Mouse (Mus musculus): ENCODE results near the gene Clybl. TPM values are rescaled to one million over a fixed set of nuclear protein-coding genes. Genes with fewer than 3 reads are reported as not detected.
A peak's percentile ranks its signal among the peaks of the same experiment; 100 is the strongest.

Gene Clybl
- polyA plus RNA-seq, 1 experiment from 2014 or later, result 26.2 TPM

DNA sequence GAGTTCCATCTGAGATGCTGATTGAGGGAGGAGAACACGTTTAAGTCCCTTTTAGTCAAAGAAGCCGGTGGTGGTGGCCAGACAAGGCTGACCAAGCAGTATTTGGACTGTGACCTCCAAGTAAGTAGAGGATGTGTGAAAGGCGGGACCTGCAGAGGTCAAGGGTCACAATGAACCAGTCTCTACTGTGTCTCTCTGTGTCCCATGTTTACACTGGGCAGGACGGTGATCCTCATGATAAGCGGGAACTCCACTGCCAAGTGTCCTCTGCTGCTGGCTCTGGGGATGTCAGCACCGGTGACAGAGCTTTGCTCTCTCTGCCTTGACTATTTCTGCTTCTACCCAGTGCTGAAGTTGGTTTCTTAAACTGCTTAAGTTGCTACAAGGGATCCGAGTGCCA is 10.5 kb upstream of the Clybl start:
- H3K4me1 ChIP-seq (replicated peaks), result no peaks in the 10 kb centered on the region
- 57% methylated on average over 7 of the region's 7 CpGs for WGBS (ENCODE audit: insufficient replicate concordance)
- no peak overlapping the region for H3K27ac ChIP-seq
- peak; percentile 62 for ATAC-seq (ENCODE audit: low read depth)
- no peaks in the 10 kb centered on the region for H3K9me3 ChIP-seq (replicated peaks)
- no peaks in the 10 kb centered on the region for H3K36me3 ChIP-seq
- no peaks in the 10 kb centered on the region for H3K27me3 ChIP-seq
- H3K9ac ChIP-seq, result no peak overlapping the region
- no peak for DNase-seq
- H3K4me3 ChIP-seq (replicated peaks), result no peak overlapping the region
- H3K4me2 ChIP-seq, result peak overlapping the region; percentile 18; the same call in 1 of the 2 replicates

DNA sequence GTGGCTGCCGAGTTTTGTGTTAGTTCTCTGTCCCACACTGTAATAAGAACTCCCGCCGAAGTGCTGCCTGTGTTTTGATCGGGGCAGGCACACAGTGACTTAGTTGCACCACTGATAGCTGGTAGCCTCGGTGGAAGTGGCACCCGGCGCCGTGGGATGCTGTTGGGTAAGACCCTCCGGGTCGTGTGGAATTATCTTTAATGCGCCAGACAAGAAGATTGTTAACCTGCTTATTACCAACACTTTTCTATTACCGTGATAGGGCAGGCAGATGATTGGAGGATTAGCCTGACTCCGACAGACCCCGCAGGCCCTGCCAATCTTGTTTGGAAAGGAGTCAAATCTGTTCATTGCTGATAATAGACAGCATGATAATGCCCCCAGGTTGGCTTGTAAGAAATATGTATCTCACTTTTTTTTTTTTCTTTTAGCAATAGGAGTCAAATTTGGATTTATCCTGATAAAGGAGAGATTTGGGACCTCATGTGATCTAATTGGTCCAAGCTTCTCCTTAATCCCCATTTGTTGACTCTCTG is 5.2 kb upstream of the Clybl start:
- no peak overlapping the region for H3K27ac ChIP-seq
- H3K9me3 ChIP-seq (replicated peaks), result no peaks in the 10 kb centered on the region
- no peak overlapping the region for H3K4me2 ChIP-seq
- no peak for ATAC-seq (ENCODE audit: low read depth)
- no peaks in the 10 kb centered on the region for H3K36me3 ChIP-seq
- H3K4me1 ChIP-seq (replicated peaks), result peaks cover 17% of the 10 kb centered on the region
- H3K9ac ChIP-seq, result no peak overlapping the region
- H3K4me3 ChIP-seq (replicated peaks), result no peak overlapping the region
- no peak for DNase-seq
- no peaks in the 10 kb centered on the region for H3K27me3 ChIP-seq
- WGBS (ENCODE audit: insufficient replicate concordance), result 54% methylated on average over 14 of the region's 14 CpGs

DNA sequence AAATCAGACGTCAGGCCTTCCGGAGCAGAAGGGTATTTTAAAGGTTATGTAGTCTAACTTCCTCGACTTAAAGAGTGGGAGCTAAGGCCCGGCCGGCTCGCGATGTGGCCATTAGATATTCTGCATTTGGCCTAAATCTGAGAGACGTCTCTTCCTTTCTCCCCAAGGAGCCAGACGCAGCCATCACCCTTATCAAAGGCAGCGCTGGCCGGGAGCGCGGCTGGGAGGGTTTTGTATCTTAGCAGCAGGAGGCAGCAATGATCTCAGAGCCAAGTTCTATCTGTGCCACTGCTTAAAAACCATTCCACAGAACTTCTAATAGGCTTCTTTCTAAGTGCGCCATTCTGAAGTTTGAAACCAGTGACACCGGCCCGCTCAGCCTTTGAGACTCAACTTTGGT is 2.2 kb upstream of the Clybl start:
- no peaks in the 10 kb centered on the region for H3K36me3 ChIP-seq
- H3K27ac ChIP-seq, result no peak overlapping the region
- no peaks in the 10 kb centered on the region for H3K27me3 ChIP-seq
- 46% methylated on average over 16 of the region's 16 CpGs for WGBS (ENCODE audit: insufficient replicate concordance)
- ATAC-seq (ENCODE audit: low read depth) (no peak), DNase-seq (no peak)
- peaks cover 42% of the 10 kb centered on the region for H3K4me1 ChIP-seq (replicated peaks)
- no peaks in the 10 kb centered on the region for H3K9me3 ChIP-seq (replicated peaks)
- no peak overlapping the region for H3K4me2 ChIP-seq
- H3K9ac ChIP-seq, result no peak overlapping the region
- no peak overlapping the region for H3K4me3 ChIP-seq (replicated peaks)

DNA sequence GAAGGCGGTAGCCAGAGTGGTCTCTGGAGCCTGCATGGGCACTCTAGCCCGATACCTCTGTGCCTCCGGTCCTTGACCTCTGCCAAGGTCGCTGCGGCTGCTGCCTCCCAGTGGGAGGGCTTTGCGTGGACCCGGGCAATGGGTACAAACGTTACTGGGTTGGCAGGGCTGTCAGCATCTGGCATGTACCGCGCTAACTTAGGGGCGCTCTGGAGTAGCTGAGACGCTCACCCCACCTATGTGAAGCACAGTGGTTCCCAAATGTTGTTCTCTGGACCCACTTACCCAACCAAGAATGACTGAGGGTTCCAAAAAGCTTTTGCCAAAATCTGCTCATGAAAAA is 282 bp downstream of the Clybl start:
- H3K27me3 ChIP-seq, result no peaks in the 10 kb centered on the region
- H3K9me3 ChIP-seq (replicated peaks), result no peaks in the 10 kb centered on the region
- peak overlapping the region; percentile 86 for H3K27ac ChIP-seq
- peak overlapping the region; percentile 84 for H3K9ac ChIP-seq
- under 1% methylated on average over 12 of the region's 12 CpGs for WGBS (ENCODE audit: insufficient replicate concordance)
- no peak for DNase-seq
- peaks cover 54% of the 10 kb centered on the region for H3K4me1 ChIP-seq (replicated peaks)
- peak overlapping the region; percentile 88 for H3K4me3 ChIP-seq (replicated peaks)
- no peaks in the 10 kb centered on the region for H3K36me3 ChIP-seq
- peak; percentile 75 for ATAC-seq (ENCODE audit: low read depth)
- peak overlapping the region; percentile 88 for H3K4me2 ChIP-seq

DNA sequence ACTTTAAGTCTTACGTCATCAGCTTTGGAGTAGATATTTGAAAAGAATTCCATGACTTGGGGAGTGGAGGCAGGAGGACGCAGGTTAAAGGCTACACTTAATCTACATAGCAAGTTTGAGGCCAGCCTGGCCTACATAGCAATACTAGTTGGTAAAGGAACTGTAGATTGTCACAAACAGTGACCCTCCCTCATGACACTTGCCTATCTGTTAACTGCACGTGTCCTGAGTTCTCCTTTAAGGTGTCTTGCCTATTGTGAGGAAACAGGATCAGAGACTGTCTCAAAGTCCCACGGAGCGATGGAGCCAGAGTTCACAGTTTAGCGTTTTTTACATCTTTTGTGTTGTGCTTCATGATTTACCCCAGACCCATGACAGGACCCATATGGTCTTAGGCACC is 716 bp downstream of the Clybl start:
- no peaks in the 10 kb centered on the region for H3K9me3 ChIP-seq (replicated peaks)
- peaks cover 54% of the 10 kb centered on the region for H3K4me1 ChIP-seq (replicated peaks)
- no peaks in the 10 kb centered on the region for H3K36me3 ChIP-seq
- H3K9ac ChIP-seq, result peak overlapping the region; percentile 84
- WGBS (ENCODE audit: insufficient replicate concordance), result 40% methylated on average over 6 of the region's 6 CpGs
- H3K4me2 ChIP-seq, result peak overlapping the region; percentile 88
- DNase-seq (peak; percentile 16), ATAC-seq (ENCODE audit: low read depth) (no peak)
- no peaks in the 10 kb centered on the region for H3K27me3 ChIP-seq
- peak overlapping the region; percentile 86 for H3K27ac ChIP-seq
- peak overlapping the region; percentile 88 for H3K4me3 ChIP-seq (replicated peaks)

DNA sequence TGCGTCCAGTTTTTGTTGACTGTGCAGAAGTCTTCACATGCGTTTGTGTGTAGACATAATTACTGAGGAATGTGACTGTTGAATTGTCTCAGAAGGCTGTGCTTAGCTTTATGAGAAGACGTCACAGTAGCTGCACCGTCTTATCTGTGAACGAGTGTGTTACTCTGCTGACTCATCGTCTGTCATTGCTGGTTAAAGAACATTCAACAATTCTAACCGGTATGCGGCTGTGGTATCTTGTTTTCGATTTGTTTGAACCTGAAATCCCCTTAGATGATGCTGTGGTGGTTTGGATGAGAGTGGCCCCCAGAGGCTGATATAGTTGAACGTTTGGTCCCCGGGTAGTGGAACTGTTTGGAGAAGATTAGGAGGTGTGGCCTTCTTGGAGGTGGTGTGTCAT is 2.5 kb downstream of the Clybl start:
- Histone ChIP-seq H3K27me3 (no peaks in the 10 kb centered on the region), H3K9me3 (replicated peaks) (no peaks in the 10 kb centered on the region), H3K27ac (peak overlapping the region; percentile 86), H3K36me3 (no peaks in the 10 kb centered on the region), H3K9ac (peak overlapping the region; percentile 10; the same call in 1 of the 2 replicates), H3K4me3 (replicated peaks) (peak overlapping the region; percentile 15), H3K4me2 (peak overlapping the region; percentile 88), H3K4me1 (replicated peaks) (peaks cover 54% of the 10 kb centered on the region)
- DNase-seq (peak; percentile 61), ATAC-seq (ENCODE audit: low read depth) (no peak)
- WGBS (ENCODE audit: insufficient replicate concordance), result 25% methylated on average over 11 of the region's 11 CpGs

DNA sequence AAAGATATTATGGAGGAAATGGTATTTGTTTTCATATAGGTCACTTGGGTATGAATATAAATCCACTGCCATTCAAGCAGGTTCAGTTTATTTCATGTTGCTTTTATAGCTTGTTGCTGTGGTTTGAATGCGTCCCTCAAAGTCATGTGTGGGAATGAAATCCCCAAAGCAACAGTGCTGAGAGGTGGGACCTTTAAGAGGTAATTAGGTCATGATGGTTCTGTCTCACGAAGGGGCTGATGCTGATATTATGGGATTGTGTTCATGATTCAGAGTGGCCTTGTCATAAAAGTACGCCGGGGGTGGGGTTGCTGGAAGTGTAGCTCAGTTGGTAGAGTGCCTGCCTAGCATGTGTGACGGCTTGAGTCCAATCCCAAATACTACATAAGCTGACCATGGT is 6.7 kb downstream of the Clybl start:
- ATAC-seq (ENCODE audit: low read depth) (no peak), DNase-seq (no peak)
- no peaks in the 10 kb centered on the region for H3K9me3 ChIP-seq (replicated peaks)

DNA sequence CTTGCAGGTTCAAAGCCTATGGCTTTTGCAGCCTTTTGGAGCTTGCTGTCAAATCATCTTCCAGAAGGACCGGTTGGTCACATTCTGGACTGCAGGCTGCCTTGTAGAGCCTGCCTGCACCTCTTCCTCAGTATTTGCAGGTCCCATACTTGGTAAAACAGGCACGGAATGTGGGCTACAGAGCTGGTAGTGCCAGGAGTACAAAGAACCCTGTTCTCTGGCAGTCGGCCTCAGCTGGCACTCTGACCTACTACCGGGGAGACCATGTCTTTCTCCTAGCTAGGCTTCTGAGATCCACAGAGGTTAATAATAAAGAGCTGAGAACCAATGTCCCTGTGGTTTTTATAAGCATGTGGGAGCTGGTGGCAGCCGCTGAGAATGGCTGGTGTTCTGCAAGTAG is 8.4 kb downstream of the Clybl start:
- Histone ChIP-seq H3K9ac (no peak overlapping the region), H3K4me3 (replicated peaks) (no peak overlapping the region), H3K36me3 (no peaks in the 10 kb centered on the region), H3K9me3 (replicated peaks) (no peaks in the 10 kb centered on the region), H3K4me1 (replicated peaks) (peaks cover 5% of the 10 kb centered on the region), H3K27ac (no peak overlapping the region), H3K27me3 (no peaks in the 10 kb centered on the region), H3K4me2 (no peak overlapping the region)
- no peak for DNase-seq
- WGBS (ENCODE audit: insufficient replicate concordance), result 72% methylated on average over 5 of the region's 5 CpGs
- no peak for ATAC-seq (ENCODE audit: low read depth)

More for the DNA sequence above, 6.7 kb downstream of the Clybl start:
- H3K27me3 ChIP-seq, result no peaks in the 10 kb centered on the region
- peaks cover 22% of the 10 kb centered on the region for H3K4me1 ChIP-seq (replicated peaks)
- H3K4me3 ChIP-seq (replicated peaks), result no peak overlapping the region
- no peak overlapping the region for H3K4me2 ChIP-seq
- no peak overlapping the region for H3K9ac ChIP-seq
- WGBS (ENCODE audit: insufficient replicate concordance), result 88% methylated on average over 5 of the region's 5 CpGs
- no peaks in the 10 kb centered on the region for H3K36me3 ChIP-seq
- H3K27ac ChIP-seq, result no peak overlapping the region

DNA sequence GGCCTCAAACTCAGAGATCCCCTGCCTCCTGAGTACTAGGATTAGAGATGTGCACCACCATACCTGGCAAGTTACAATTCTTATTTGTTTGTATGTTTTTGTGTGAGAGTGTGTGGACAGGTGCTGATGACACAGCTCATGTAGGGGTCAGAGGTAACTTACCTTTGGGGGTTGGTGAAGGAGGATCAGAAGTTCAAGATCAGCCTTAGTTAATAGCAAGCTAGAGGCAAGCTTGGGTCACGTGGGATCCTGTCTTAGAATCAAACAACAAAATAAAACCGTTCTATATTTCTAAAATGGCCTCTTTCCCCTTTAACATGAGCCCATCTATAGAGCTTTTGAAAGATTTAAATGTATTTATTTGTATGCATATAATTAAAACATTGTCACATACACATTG is 9.0 kb downstream of the Clybl start:
- Histone ChIP-seq H3K9me3 (replicated peaks) (no peaks in the 10 kb centered on the region), H3K27ac (no peak overlapping the region), H3K27me3 (no peaks in the 10 kb centered on the region), H3K4me1 (replicated peaks) (no peaks in the 10 kb centered on the region), H3K4me2 (no peak overlapping the region), H3K4me3 (replicated peaks) (no peak overlapping the region), H3K9ac (no peak overlapping the region), H3K36me3 (no peaks in the 10 kb centered on the region)
- no peak for DNase-seq
- 12% methylated on average over 2 of the region's 2 CpGs for WGBS (ENCODE audit: insufficient replicate concordance)
- ATAC-seq (ENCODE audit: low read depth), result no peak

DNA sequence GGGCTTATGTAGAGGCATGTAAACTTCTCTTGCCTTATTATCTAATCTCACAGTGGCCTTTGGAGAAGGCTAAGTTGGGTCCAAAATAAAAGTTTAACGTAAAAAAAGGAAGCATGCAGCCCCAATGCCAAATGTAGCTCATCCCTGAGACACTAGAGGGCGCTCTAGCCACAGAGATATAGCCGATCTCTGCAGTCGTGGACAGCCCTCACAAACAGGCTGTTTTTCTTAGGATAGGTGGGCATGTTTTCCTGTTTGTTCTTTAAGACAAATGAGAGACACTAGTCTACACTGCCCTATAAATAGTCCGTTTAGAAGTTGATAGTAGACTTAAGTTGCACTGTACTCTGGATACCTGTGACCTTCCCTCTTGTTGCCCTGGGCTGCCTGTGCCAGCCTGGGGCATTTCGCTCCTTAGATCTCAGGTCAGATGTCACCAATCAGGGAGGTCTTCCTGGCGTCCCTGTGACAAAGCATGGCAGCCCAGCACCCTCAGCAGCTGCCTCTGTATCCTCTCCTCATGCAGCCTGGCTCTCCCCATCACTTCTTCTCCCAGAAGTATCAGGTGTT is 9.5 kb downstream of the Clybl start:
- H3K4me2 ChIP-seq, result no peak overlapping the region
- H3K4me3 ChIP-seq (replicated peaks), result no peak overlapping the region
- no peaks in the 10 kb centered on the region for H3K4me1 ChIP-seq (replicated peaks)
- DNase-seq, result peak; percentile 35
- ATAC-seq (ENCODE audit: low read depth), result peak; percentile 46; the same call in 1 of the 2 replicates
- H3K9ac ChIP-seq, result no peak overlapping the region
- no peaks in the 10 kb centered on the region for H3K36me3 ChIP-seq
- whole genome bisulfite sequencing (ENCODE audit: insufficient replicate concordance), result 15% methylated on average over 7 of the region's 7 CpGs
- H3K9me3 ChIP-seq (replicated peaks), result no peaks in the 10 kb centered on the region
- no peak overlapping the region for H3K27ac ChIP-seq
- no peaks in the 10 kb centered on the region for H3K27me3 ChIP-seq

DNA sequence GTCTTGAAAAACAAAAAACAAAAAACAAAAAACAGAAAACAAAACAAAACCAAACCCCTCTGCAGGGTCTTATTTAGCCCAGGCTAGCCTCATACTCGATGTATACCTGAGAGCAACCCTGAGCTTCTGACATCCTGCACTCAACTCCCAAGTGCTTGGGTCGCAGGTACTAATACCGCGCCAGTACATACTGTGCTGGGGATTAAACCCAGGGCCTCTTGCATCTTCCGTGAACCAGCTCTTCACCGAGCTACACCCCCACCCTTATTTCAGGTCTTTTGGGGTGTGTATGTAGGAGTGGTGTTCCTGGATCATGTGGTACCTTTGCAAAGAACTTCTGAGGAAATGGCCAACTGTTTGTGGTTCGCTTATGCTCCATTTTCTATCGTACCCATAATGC is 13.1 kb downstream of the Clybl start:
- H3K9ac ChIP-seq, result no peak overlapping the region
- no peak overlapping the region for H3K4me3 ChIP-seq (replicated peaks)
- 88% methylated on average over 8 of the region's 8 CpGs for WGBS (ENCODE audit: insufficient replicate concordance)
- no peak overlapping the region for H3K27ac ChIP-seq
- ATAC-seq (ENCODE audit: low read depth) (no peak), DNase-seq (no peak)
- no peak overlapping the region for H3K4me2 ChIP-seq
- no peaks in the 10 kb centered on the region for H3K36me3 ChIP-seq
- H3K9me3 ChIP-seq (replicated peaks), result peaks cover 5% of the 10 kb centered on the region; the same call in 1 of the 2 replicates
- H3K27me3 ChIP-seq, result no peaks in the 10 kb centered on the region
- H3K4me1 ChIP-seq (replicated peaks), result no peaks in the 10 kb centered on the region

DNA sequence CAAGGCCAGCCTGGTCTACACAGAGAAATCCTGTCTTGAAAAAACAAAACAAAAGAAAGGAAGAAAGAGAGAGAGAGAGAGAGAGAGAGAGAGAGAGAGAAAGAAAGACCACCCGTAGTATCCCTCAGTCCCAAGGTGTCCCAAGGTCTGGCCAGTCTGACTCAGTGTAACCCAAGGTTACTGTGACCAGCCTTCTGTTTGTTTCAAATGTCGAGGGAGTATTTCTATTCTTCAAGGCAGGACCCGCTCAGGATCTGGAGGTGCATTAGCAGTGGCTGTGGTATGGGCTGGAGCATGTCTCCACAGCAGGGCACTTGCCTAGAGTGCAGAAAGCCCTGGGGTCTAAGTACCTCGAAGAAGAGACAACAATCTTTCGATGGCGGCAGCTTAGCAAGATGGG is 15.3 kb downstream of the Clybl start:
- 66% methylated on average over 6 of the region's 6 CpGs for WGBS (ENCODE audit: insufficient replicate concordance)
- H3K36me3 ChIP-seq, result no peaks in the 10 kb centered on the region
- ATAC-seq (ENCODE audit: low read depth), result no peak

More for the DNA sequence above, 15.3 kb downstream of the Clybl start:
- Histone ChIP-seq H3K9me3 (replicated peaks) (peaks cover 5% of the 10 kb centered on the region; the same call in 1 of the 2 replicates), H3K4me3 (replicated peaks) (no peak overlapping the region), H3K27me3 (no peaks in the 10 kb centered on the region), H3K4me2 (no peak overlapping the region), H3K27ac (no peak overlapping the region), H3K9ac (no peak overlapping the region), H3K4me1 (replicated peaks) (no peaks in the 10 kb centered on the region)
- DNase-seq, result no peak

Measured in liver, embryonic 13.5 days (tissue).